24 mouse cellular contexts compared by ENCODE assay signal in the genomic region with DNA sequence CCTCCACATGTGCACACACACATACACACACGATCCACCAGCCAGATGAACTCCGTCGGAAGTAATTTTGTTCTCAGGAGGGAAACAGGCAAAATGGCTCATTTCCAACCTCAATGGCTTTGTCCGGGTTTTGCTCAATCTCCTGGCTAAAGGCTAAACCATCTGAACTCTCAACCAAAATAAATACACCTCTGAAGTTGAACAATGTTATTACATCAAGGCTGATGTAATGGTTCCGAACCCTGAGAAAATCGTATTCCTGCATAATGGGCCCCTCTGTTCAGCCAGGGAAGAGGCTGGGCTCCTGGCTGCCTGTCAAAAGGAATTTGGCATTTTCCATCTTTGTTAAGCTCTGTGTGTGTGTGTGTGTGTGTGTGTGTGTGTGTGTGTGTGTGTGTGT. TPM values are rescaled to one million over a fixed set of nuclear protein-coding genes. Genes with fewer than 3 reads are reported as not detected.
DNase-seq lines count a peak whose midpoint lies in the region; ATAC-seq and TF ChIP-seq lines count a peak whose summit lies in the region.
"Had no signal": no experiment of that assay in that cellular context is flagged by ENCODE, and none has a peak within 500 bp of the region (broad histone marks: within the 10 kb centered on the region; RNA-seq: fewer than 3 reads in every experiment).

No protein-coding gene starts in this region.

- DNase-seq in forebrain, embryonic 14.5 days (ENCODE audit: low spot score) = peak; percentile 58
- DNase-seq in liver, adult 2 months (ENCODE audit: extremely low read depth, low read depth, low spot score) = peak; percentile 61
- no peak for DNase-seq in liver, postnatal 0 days
- no peak for DNase-seq in liver
- peak; percentile 76 for DNase-seq in brain, embryonic 14.5 days (ENCODE audit: low read depth)
- no peak for DNase-seq in lung, adult 2 months
- DNase-seq: adrenal gland, adult 2 months; adrenal gland, adult 8-10 months; adrenal gland, postnatal 10 days; adrenal gland, postnatal 14 days; adrenal gland, postnatal 25 days; adrenal gland, postnatal 36 days; B cell, adult 2 months; cerebellum, adult 11 months; cerebellum, adult 11-12 months; cerebellum, adult 18-20 months had no signal

- no peaks in the 10 kb centered on the region for H3K79me2 ChIP-seq in liver, adult 2 months (ENCODE audit: control insufficient read depth, insufficient read depth, low read length)

- no peaks in the 10 kb centered on the region for H3K36me3 ChIP-seq in forebrain, embryonic 14.5 days (ENCODE audit: control insufficient read depth, insufficient read depth, low read length)
- H3K36me3 ChIP-seq in forebrain, embryonic 16.5 days (ENCODE audit: control insufficient read depth, insufficient read depth) = no peaks in the 10 kb centered on the region
- H3K36me3 ChIP-seq in liver, adult 2 months (ENCODE audit: control insufficient read depth, insufficient read depth, low read length) = no peaks in the 10 kb centered on the region
- no peaks in the 10 kb centered on the region for H3K36me3 ChIP-seq in liver, embryonic 12.5 days
- no peaks in the 10 kb centered on the region for H3K36me3 ChIP-seq in liver, postnatal 0 days (replicated peaks; ENCODE audit: insufficient read depth, low read length)
- H3K36me3 ChIP-seq: G1E had no signal

- 24% methylated on average over 6 of the region's 6 CpGs for WGBS in forebrain, embryonic 14.5 days
- whole genome bisulfite sequencing in forebrain, embryonic 16.5 days = 24% methylated on average over 6 of the region's 6 CpGs
- WGBS in liver, adult 2 months = 23% methylated on average over 6 of the region's 6 CpGs
- WGBS in liver, embryonic 12.5 days (ENCODE audit: insufficient replicate concordance) = 74% methylated on average over 6 of the region's 6 CpGs
- WGBS in liver, postnatal 0 days (ENCODE audit: insufficient replicate concordance) = 67% methylated on average over 6 of the region's 6 CpGs
- WGBS in lung, adult 2 months = 53% methylated on average over 6 of the region's 6 CpGs

- H3K9me3 ChIP-seq in forebrain, embryonic 14.5 days (replicated peaks; ENCODE audit: control insufficient read depth, low read length) = no peaks in the 10 kb centered on the region
- no peaks in the 10 kb centered on the region for H3K9me3 ChIP-seq in forebrain, embryonic 16.5 days (ENCODE audit: control insufficient read depth, low read length)
- no peaks in the 10 kb centered on the region for H3K9me3 ChIP-seq in liver, embryonic 12.5 days (replicated peaks)
- no peaks in the 10 kb centered on the region for H3K9me3 ChIP-seq in liver, postnatal 0 days (ENCODE audit: low read length)
- H3K9me3 ChIP-seq: G1E had no signal

- H3K4me3 ChIP-seq in forebrain, embryonic 14.5 days (ENCODE audit: low read depth, low read length) = no peak overlapping the region
- no peak overlapping the region for H3K4me3 ChIP-seq in forebrain, embryonic 16.5 days (replicated peaks; ENCODE audit: low read length)
- no peak overlapping the region for H3K4me3 ChIP-seq in liver, adult 2 months (ENCODE audit: insufficient read depth, low read depth, low read length)
- H3K4me3 ChIP-seq in liver, embryonic 12.5 days = no peak overlapping the region
- H3K4me3 ChIP-seq in liver, postnatal 0 days (ENCODE audit: low read depth, low read length) = no peak overlapping the region
- no peak overlapping the region for H3K4me3 ChIP-seq in lung, adult 2 months (replicated peaks; ENCODE audit: extremely low read depth, low read depth, low read length)

- no peaks in the 10 kb centered on the region for H3K27me3 ChIP-seq in forebrain, embryonic 14.5 days (replicated peaks; ENCODE audit: control insufficient read depth, insufficient read depth, low read length)
- H3K27me3 ChIP-seq in forebrain, embryonic 16.5 days (replicated peaks; ENCODE audit: control insufficient read depth, insufficient read depth, low read length) = no peaks in the 10 kb centered on the region
- no peaks in the 10 kb centered on the region for H3K27me3 ChIP-seq in liver, adult 2 months (ENCODE audit: control insufficient read depth, insufficient read depth, low read length)
- H3K27me3 ChIP-seq in liver, embryonic 12.5 days (replicated peaks) = no peaks in the 10 kb centered on the region
- H3K27me3 ChIP-seq in liver, postnatal 0 days (ENCODE audit: insufficient read depth, low read length) = no peaks in the 10 kb centered on the region
- H3K27me3 ChIP-seq: CH12.LX had no signal

- no peak overlapping the region for H3K27ac ChIP-seq in forebrain, embryonic 14.5 days (ENCODE audit: low read depth, low read length)
- no peak overlapping the region for H3K27ac ChIP-seq in forebrain, embryonic 16.5 days (ENCODE audit: low read length)
- H3K27ac ChIP-seq in liver, adult 2 months (replicated peaks; ENCODE audit: insufficient read depth, low read depth, low read length) = no peak overlapping the region
- H3K27ac ChIP-seq in liver, embryonic 12.5 days = no peak overlapping the region
- H3K27ac ChIP-seq in liver, postnatal 0 days (ENCODE audit: low read depth) = no peak overlapping the region

- no peak for TF ChIP-seq POLR2A in liver, adult 2 months (IDR thresholded peaks at IDR 0.05; ENCODE audit: extremely low read depth, insufficient read depth, low read length)
- no peak for TF ChIP-seq POLR2A in brain, embryonic 14.5 days (IDR thresholded peaks at IDR 0.05; ENCODE audit: borderline replicate concordance, extremely low read depth, insufficient read depth, insufficient read length, poor library complexity, severe bottlenecking)
- no peak for TF ChIP-seq POLR2A in lung, adult 2 months (IDR thresholded peaks at IDR 0.05; ENCODE audit: borderline replicate concordance, extremely low read depth, low read depth, low read length)

- no peak for TF ChIP-seq CTCF in liver, adult 2 months (IDR thresholded peaks at IDR 0.05; ENCODE audit: low read depth, low read length)
- no peak for TF ChIP-seq CTCF in liver, postnatal 0 days (IDR thresholded peaks at IDR 0.05; ENCODE audit: low read depth)
- no peak for TF ChIP-seq CTCF in brain, embryonic 14.5 days (IDR thresholded peaks at IDR 0.05; ENCODE audit: borderline replicate concordance, extremely low read depth, insufficient read depth, insufficient read length)
- TF ChIP-seq CTCF in lung, adult 2 months (IDR thresholded peaks at IDR 0.05; ENCODE audit: insufficient read depth, low read length) = no peak

- no peaks in the 10 kb centered on the region for H3K4me1 ChIP-seq in forebrain, embryonic 14.5 days (ENCODE audit: control insufficient read depth, insufficient read depth, low read length)
- no peaks in the 10 kb centered on the region for H3K4me1 ChIP-seq in forebrain, embryonic 16.5 days (replicated peaks; ENCODE audit: control insufficient read depth, insufficient read depth, low read length)
- no peaks in the 10 kb centered on the region for H3K4me1 ChIP-seq in liver, adult 2 months (ENCODE audit: control insufficient read depth, insufficient read depth, low read length)
- no peaks in the 10 kb centered on the region for H3K4me1 ChIP-seq in liver, embryonic 12.5 days
- H3K4me1 ChIP-seq in liver, postnatal 0 days (ENCODE audit: insufficient read depth) = no peaks in the 10 kb centered on the region
- no peaks in the 10 kb centered on the region for H3K4me1 ChIP-seq in lung, adult 2 months (ENCODE audit: control insufficient read depth, insufficient read depth, low read length)

- no peak overlapping the region for H3K4me2 ChIP-seq in forebrain, embryonic 14.5 days (ENCODE audit: low read length)
- no peak overlapping the region for H3K4me2 ChIP-seq in forebrain, embryonic 16.5 days (ENCODE audit: low read length)
- H3K4me2 ChIP-seq in liver, embryonic 12.5 days = no peak overlapping the region
- no peak overlapping the region for H3K4me2 ChIP-seq in liver, postnatal 0 days (ENCODE audit: low read depth, low read length)

- TF ChIP-seq EP300 in liver, postnatal 0 days (IDR thresholded peaks at IDR 0.05; ENCODE audit: low read depth) = no peak

- H3K9ac ChIP-seq in forebrain, embryonic 14.5 days (ENCODE audit: low read length) = no peak overlapping the region
- H3K9ac ChIP-seq in forebrain, embryonic 16.5 days (replicated peaks; ENCODE audit: low read depth, low read length) = no peak overlapping the region
- H3K9ac ChIP-seq in liver, adult 2 months (ENCODE audit: low read depth, low read length) = no peak overlapping the region
- no peak overlapping the region for H3K9ac ChIP-seq in liver, embryonic 12.5 days
- no peak overlapping the region for H3K9ac ChIP-seq in liver, postnatal 0 days (replicated peaks)

- 0 out of 2 replicates have a peak, but pooled peaks have one; percentile 32 for ATAC-seq in forebrain, embryonic 14.5 days
- no peak for ATAC-seq in forebrain, embryonic 16.5 days
- no peak for ATAC-seq in liver, embryonic 12.5 days
- ATAC-seq in liver, postnatal 0 days = peak; percentile 66
- ATAC-seq: activated CD4-positive, CD25-positive, alpha-beta regulatory T cell, adult 4 months; CD4-positive, CD25-positive, alpha-beta regulatory T cell, adult 4 months; Patski had no signal

RNA-seq across cellular contexts. Expression of a gene that starts 15.4 kb away (rescaled TPM):
- 3.9 and 4.2 TPM in 2 replicates for polyA plus RNA-seq in forebrain, embryonic 14.5 days (2014; fragmentation: Nextera tagmentation; extraction: Ambion mirVana)
- 5.9 and 7.4 TPM in 2 replicates for polyA plus RNA-seq in forebrain, embryonic 16.5 days (2015; fragmentation: Nextera tagmentation; extraction: Ambion mirVana)
- 0.37 and 1.0 TPM in 2 replicates for total RNA-seq in liver, adult 2 months (2014; rRNA removed)
- polyA plus RNA-seq in liver, adult 2 months (2012; rRNA removed) = 0.36 and 0.42 TPM in 2 replicates
- polyA plus RNA-seq in liver, embryonic 12.5 days (2016; fragmentation: Nextera tagmentation; extraction: Ambion mirVana) = 0.17 and 0.24 TPM in 2 replicates
- polyA plus RNA-seq in liver, postnatal 0 days (2015; fragmentation: Nextera tagmentation; extraction: Ambion mirVana) = 0.65 and 0.78 TPM in 2 replicates
- polyA plus RNA-seq in brain, embryonic 14.5 days (2012; rRNA removed) = 6.0 and 7.4 TPM in 2 replicates
- 6.8 and 11.0 TPM in 2 replicates for polyA plus RNA-seq in lung, adult 2 months (2012; rRNA removed)
- total RNA-seq: CH12.LX, MEL had no signal
- polyA plus RNA-seq: activated CD4-positive, CD25-positive, alpha-beta regulatory T cell, adult 4 months; CD4-positive, CD25-positive, alpha-beta regulatory T cell, adult 4 months; G1E had no signal

Comparison
In these comparisons a context has a peak if more than half of its experiments do, and no peak if none do; other contexts are left out.
1. ATAC-seq: peak in forebrain, embryonic 14.5 days (single experiment) and liver, postnatal 0 days (single experiment); none in forebrain, embryonic 16.5 days (single experiment) and liver, embryonic 12.5 days (single experiment).
2. DNase-seq: peak in forebrain, embryonic 14.5 days (single experiment), liver, adult 2 months (single experiment) and brain, embryonic 14.5 days (single experiment); none in liver, postnatal 0 days (single experiment), liver (single experiment) and lung, adult 2 months (single experiment).